Mouse (Mus musculus) embryo, embryonic 10.5 days (tissue): Measurements from ENCODE around the gene Tmem161a.

Source experiments
- DNase-seq: peaks from one replicate; pipeline ENCODE4 v3.0.0-alpha.2; 2015; ENCODE audit warnings: low spot score

Tmem161a gene

DNA sequence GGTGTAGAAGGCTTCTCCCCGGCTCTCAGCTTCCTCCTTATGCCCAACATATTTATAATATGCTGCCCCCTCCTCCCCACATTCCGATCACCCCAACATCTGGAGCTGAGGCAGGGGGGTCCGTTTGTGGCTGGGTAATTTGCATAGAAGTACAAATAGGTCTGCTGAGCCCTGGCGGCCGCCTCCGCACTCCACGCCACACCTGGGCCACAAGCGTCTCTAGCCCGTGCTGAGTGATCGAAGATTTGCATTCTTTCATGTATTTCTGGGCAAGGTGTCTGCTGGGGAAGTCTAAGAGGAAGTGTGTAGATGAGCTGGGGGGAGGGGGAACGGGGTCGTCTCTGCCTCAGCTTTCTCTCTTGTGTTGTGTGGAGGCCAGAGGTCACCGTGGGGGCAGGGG, 12.1 kb upstream of the Tmem161a start:
- DNase-seq: no peak

DNA sequence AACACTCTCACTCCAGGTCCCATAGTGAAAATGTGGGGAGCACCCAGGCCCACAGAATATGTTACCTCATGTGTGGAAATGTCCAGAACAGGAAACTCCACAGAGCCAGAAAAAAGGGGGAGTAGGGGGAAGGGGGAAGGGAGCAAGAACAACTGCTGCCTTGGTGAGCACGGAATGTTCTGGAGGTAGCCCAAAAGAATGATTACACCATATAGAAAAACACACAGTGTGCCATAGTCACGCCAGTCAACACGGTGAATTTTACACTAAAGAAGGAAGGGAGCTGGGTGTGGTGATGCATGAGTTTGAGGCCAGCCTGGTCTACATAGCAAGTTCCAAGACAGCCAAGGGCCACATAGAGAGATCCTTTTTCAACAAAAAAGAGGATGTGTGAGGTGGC, 8.8 kb upstream of the Tmem161a start:
- DNase-seq: no peak

DNA sequence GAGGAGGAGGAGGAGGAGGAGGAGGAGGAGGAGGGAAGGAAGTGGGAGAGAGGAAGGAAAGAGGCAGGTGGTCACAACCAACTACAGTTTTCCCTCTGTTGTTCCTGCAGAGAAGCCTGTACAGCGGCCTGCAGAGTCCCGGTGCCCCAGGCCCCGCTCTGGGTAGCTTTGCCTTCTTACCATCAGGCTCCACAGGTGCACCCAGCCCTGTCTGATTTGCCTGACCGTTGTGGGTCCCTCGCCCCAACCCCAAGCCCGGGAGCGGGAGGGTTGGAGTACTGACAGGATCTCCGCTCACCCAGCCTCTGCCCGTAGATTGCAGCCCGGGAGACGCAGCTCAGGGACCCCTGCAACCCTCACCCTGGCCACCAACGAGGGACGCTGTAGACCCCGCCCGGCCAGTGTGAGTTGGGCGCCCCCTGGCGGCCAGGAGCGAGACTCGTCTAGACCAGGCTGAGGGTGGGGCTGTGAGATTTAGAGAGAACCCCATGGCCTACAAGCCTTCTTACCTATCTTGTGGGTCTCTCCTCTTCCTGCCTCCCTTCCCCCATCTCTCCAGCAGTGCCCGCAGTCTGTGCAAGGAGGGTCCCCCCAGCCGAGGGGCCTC, 5.5 kb upstream of the Tmem161a start:
- DNase-seq: peak; percentile 90

DNA sequence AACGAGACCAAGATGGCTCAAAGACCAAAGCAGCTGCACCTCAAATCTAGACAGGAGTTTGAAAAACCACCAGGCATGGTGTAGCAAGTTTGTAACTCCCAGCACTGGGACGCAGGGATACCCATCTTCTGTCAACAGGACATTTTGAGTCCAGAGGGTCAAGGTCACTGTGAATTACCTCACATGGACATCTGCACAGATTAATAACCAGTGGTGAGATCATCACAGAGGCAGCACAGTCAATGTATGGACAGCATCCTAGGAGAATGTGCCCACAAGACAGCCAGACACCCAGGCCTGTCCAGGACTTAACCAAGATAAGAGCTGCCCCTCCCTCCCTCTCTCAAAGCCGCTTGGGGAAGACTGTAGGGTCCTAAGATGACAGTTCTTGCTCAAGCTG, 2.0 kb upstream of the Tmem161a start:
- no peak for DNase-seq

DNA sequence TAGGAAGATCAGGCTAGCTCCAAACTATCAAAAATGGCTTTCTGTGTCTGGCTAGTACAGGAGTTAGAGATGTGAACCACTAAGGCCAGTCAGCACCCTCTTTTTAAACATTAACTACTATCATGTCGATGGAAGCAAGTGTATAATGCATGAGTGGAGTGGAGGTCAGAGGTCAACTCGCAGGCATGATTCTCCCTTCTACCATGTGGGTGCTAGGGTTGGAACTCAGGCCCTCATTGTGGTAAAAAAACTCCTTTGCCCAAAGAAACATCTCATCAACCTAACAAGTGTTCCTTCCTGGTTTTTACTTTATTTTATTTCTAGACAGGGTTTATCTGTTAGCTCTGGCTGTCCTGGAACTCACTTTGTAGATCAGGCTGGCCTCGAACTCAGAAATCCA, 1.4 kb upstream of the Tmem161a start:
- no peak for DNase-seq

DNA sequence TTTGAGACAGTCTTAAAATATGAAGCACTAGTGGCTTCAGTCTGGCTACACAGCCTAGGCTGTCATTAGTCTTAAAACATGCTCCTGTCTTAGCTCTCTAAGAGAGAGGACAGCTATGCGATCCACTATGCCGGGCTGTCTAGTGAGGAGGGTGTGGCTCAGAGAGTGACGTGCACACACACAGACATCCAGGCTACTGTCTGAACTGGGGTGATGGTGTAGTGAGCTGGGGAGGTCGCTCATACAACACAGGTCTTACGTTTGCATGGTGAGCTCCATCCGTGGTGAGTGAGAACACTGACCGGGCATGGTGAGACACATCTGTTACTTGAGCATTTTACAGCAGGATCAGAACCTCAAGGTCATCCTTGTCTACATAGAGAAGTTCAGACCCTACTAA, 916 bp upstream of the Tmem161a start:
- no peak for DNase-seq

DNA sequence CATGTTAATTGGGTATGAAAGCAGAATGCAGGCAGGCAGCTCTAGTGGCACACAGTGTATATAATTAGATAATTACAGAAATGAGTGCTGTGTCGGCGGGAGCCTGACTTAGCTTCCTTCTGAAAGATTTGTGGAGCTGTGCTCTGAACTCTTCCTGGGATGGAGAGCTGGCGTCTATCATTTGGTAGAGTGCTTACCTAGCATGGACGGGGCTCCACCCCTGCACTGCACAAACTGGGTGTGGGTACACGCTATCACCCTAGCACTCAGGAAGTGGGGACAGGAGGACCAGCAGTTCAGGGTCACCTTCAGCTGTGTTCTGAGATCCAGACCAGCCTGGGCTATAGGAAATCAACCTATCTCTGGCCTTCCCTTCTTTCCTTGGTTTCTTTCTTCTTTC, 1.2 kb downstream of the Tmem161a start:
- no peak for DNase-seq

DNA sequence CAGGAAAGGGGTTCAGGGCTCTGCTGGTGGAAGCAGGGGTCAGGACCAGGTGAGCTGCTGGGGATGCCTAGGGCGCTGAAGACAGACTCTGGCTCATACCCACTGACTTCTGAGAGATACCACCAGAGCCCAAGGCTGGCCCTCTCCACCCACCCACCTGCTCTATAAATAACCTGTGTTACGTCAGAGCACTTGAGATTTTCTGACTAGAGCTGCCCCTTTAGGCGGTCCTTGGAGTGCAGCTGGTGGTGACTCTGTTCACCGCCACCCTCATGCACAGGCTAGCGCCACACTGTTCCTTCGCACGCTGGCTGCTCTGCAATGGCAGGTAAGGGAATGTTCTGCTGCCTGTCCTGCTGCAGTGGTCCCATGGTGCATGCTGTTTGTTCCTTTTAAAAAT, 1.9 kb downstream of the Tmem161a start:
- no peak for DNase-seq

DNA sequence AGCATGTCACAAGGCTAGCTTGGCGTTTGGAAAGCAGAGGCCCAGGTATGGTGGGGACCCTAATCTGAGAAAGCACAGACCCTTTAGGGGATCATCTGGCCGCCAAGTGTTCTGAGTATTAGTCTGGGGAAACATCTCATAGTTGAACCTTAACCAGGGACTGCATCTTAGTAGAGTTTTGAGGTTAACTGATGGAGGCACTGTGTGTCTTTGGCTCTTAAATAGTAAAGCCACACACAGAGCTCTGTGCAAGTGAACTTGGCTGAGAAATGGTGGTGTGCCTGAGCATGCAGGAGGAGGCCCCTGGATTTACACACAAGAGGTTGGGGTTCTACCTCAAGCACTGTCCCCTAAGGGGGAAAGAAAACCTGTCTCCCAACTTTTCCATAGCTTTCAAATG, 6.1 kb downstream of the Tmem161a start:
- DNase-seq: no peak

DNA sequence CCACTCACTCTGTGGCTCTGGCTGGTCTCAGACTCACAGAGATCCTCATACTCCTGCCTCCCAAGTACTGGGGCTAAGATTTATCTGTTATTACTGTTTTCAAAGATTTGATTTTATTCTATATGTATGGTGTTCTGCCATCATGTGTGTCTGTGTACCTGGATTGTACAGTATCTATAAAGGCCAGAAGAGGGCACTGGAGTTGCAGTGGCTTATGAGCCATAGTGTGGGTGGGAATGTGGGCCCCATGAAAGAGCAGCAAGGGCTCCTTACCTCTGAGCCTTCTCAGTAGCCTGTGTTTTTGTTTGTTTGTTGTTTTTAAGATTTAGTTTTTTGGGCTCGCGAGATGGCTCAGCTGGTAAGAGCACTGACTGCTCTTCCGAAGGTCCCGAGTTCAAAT, 6.9 kb downstream of the Tmem161a start:
- peak; percentile 26 for DNase-seq

DNA sequence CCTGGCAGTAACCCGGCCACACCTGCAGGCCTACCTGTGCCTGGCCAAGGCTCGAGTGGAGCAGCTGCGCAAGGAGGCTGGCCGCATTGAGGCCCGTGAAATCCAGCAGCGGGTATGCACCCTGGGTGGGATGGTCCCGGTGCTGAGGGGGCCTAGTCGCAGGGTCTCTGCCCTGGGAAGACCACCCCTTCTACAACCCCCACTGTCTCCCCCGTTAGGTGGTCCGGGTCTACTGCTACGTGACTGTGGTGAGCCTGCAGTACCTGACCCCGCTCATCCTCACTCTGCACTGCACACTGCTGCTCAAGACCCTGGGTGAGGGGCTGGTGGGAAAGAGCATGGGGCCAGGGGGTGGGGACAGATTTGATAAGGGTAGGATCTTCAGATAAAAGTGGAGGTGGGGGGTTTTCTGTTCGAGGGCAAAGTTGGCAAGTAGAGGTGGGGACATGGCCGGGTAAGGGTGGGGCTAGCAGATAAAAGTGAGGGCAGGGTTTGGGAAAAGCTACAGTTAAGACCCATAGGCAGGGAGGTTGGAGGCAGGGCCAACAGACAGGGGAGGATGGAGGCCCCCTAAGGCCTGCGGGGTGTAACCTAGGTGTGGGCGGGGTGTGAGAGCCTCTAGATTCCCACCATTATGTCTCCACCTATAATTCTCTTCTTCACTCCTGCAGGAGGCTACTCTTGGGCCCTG, 9.2 kb downstream of the Tmem161a start:
- DNase-seq: no peak

DNA sequence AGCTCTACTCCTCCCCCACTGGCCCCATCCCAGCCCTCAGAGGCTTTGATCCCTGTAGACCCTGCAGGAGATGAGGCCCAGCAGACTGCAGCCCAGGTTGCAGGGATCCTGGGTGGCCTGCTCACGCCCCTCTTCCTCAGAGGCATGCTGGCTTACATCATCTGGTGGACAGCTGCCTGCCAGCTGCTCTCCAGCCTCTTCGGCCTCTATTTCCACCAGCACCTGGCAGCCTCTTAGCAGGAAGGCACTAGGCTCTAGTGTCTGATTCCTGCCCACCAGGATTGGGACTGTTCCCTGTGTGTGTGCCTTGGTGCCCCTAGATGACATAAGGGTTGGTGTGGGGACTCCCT, 9.7 kb downstream of the Tmem161a start:
- peak; percentile 14 for DNase-seq

DNA sequence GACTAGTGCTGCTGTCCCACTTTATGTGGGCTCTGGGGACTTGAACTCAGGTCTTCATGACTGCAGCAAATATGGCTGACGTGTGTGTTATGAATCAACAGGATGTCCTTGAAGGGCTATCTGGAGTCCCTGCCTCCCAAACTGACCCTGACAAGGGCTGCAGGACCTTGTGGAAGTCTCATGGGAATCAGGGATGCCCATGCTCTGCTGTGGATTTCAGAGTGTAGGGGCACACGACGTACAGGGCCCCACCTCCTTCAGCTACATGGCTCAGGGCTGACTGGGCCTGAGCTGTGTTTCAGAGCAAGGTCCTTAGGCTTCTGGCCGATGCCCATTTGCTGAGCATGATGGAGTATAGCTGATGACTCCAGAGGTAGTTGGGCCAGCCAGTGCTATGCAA, 11.0 kb downstream of the Tmem161a start:
- DNase-seq: no peak

DNA sequence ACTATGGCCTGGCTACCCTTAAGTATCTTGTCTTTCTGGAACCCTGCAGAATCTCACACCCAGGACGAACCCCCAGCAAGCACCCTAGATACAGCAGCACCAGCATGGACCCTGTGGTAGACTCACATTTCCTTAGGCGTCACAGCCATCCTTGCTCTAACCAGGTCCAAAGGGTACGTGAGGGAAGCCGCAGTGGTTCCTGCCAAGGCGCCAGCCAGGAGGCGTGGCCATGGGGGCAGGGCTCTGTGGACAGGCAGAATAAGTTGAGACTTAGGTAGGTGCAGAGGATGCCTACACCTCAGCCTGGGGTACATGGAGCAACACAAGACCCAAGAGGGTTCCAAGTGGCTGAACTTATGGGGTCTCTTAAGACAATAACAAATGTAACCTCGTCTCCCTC, 16.6 kb downstream of the Tmem161a start:
- DNase-seq: no peak

DNA sequence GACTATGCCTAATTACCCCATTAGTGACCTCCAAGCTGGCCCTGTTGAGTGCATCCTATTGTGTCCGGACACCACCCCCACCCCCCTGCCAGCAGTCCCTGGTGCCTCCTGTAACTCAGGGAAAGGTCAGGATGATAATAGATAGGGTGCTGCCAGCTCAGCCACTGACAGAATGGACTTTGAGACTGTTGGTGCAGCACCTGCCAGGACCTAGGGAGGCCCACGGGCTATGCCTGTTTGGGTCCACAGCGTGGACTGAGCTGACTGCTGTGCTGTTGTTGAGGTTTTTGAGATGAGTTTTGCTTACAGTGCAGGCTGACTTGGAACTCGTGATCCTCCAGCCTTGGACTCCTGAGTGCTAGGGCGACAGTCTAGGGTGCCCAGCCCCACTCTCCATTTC, 21.1 kb downstream of the Tmem161a start:
- DNase-seq: no peak

DNA sequence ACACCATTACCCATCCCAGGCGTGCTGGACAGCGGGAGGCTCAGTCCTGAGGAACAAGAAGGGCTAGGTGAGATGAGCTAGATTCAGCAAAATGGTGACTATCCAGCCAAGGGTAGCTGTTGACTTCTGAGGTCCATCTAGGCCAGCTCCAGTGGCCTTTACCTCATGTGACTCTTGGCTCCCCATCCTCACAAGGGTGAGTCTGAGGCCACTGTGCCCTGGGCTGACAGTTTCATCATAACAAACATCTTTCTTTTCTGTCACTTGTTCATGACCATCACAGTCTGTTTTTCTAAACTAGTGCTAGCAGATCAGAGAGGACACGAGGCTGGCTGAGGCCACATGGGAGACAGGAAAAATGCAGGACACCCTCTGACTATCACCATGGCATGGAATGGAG, 22.0 kb downstream of the Tmem161a start:
- DNase-seq: no peak

DNA sequence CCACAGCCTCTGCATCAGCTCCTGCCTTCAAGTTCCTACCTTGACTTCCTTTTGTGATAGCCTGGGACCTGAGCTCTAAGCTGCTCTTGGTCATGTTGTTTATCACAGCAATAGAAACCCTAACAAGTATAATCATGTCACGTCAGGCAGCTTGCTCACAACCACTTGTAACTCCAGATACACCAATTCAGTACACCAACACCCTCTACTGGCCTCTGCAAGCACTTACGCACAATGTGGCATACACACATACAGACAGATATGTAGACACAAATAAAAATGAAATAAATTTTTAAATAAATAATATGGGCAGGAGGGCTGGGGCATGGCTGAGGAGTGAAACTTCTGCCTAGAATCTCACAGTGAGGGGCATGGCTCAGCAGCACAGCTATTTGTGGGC, 23.6 kb downstream of the Tmem161a start:
- DNase-seq: no peak

DNA sequence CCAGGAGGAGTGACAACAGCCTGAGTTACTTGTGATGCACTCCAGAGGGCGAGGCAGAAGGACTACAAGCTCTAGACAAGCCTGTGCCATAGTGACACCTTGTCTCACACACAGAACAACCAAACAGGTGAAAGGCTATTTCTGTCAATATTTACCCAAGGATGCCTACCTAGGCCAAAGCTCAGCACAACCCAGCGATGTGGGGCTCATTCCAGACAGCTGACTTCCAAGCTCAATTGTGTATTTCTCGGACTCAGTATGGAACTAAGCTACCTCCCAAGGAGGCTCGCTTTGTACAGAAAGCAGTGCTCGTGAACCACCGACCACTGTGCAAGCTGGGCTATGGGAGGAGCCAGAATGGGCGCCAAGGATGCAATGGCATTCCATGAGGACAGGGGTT, 25.4 kb downstream of the Tmem161a start:
- DNase-seq: no peak

DNA sequence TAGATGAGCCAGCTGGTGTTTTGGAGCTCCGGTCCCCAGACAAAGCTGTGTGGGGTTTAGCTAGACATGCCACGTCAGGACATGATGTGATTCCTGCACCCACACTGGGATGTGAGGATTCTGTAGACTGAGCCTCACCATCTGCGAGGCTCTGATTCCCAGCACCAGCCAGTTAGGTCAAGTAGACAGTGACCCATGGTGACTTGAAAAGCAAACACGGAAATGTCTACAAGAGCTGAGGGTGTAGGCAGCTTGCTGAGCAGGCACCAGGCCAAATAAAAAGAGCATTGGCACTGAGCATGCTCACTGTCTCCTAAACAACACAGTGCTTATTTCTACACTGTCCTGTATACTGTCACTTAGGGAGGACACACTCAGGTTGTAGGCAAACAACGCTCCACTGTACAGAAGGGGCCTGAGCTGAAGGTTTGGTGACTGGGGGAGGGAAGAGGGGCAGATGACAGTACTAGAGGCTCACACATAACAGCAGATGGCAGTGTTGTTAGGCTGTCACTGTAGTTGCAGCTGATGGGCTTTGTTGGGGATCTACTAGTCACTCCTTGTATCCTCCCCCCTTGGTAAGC, 28.0 kb downstream of the Tmem161a start:
- no peak for DNase-seq

DNA sequence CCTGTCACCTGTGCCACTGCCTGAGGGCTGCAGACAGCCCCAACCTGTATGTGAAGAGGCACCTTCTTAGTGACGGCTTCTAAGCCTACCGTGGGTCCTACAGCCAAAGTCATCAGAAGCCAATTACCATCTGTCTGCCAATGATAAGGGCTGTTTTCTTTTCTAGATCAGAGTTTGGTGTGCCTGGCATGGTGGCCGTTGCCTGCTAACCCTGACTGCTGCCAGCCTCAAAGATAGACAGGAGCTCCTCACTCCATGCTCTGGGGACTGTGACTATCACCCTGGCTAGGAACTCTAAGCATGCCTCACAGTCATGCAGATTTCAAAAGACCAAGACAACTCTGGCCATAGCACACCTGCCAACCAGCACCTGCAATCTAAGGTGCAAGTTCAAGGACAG, 29.3 kb downstream of the Tmem161a start:
- DNase-seq: no peak

DNA sequence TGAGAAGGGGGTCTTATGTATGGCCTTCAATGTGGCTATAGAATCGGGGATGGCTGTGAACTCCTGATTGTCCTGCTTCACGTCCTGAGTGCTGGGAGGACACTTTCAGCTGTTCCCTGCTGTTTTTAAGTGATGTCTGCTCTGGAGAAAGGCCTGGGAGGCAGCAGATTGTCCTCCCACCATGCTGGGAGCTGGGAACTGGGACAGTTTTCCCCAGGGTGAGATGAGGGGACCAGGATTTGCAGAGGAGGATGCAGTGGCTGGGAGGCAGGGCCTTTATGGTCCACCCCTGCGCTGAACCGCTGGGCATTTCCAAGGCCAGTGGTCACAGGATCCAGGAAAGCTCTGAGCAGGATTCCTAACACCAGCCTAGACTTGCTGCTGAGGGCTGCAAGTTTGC, 30.9 kb downstream of the Tmem161a start:
- no peak for DNase-seq

DNA sequence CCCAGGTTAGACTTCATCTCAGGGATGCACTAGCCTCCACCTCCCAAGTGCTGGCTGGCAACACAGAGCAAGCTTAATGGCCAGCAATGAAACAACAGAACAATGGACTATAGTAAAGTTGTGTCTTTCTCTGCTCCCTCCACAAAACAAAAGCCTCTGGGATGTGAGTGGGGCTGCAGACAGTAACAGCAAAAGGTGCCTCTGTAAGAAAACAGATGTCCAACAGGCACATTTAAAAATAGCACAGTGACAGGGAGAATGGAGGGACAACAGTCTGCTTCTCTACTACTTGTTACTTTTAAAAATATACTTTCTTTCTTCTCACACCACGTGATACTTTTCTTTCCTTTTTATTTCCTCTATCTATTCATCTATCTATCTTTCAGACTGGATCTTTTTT, 32.6 kb downstream of the Tmem161a start:
- DNase-seq: no peak

DNA sequence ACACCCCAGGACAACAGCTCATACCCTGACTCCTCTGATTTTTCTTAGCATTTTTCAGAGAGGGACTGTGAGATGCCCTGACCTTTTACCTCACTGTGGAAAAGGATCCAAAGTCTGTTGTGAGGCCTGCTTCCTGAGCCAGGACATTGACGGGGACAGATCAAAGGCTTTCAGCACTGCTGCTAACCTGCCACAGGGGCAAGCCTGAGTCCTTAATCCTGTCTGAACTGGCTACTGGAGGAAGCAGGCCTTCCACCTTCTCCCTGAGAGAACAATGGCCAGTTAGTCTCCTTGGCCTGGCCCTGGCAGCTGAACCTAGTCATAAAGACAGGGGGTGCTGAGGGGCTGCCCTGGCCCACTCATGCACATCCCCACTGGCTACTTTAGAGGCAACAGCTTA, 36.0 kb downstream of the Tmem161a start:
- no peak for DNase-seq

DNA sequence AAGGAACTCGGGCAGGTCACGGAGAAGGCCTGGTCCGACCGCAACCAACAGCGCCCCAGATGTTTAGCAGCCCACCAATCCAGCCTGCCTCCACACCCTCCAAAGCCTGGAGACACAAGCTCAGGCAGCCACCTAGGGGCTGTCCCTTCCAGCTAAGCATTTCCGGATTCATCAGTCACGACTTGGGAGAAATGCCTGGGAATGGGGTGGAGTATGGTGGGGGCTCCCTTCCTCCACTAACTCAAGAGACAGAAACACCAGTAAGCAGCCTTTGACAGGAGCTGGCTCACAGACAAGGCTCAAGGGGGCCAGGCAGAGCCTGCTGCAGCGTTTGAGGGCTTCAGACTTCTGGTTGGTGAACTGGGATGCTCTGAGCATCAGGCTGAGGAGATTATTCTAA, 38.4 kb downstream of the Tmem161a start:
- DNase-seq: no peak
